Mouse (Mus musculus): Measurements from ENCODE around the gene Tfap4. TPM values are rescaled to one million over a fixed set of nuclear protein-coding genes. Genes with fewer than 3 reads are reported as not detected.

The Tfap4 gene
- total RNA-seq, 2 experiments from 2014 or later = 4.4 to 4.6 TPM

Other genes with a start within 250 kb of the Tfap4 start
- gene Adcy9, start 139.4 kb downstream of the Tfap4 start, total RNA-seq (2021) = 10 to 100 TPM; 25.5 to 25.7 TPM
- 1,000 to 10,000 TPM in 1 of 2 experiments, 100 to 1,000 TPM in 1; 873 to 1,040 TPM for gene Srl, start 18.0 kb downstream of the Tfap4 start, total RNA-seq (2021)
- 10 to 100 TPM; 16.0 to 16.7 TPM for gene Glis2, start 34.9 kb upstream of the Tfap4 start, total RNA-seq (2021)
- gene Pam16, start 65.1 kb upstream of the Tfap4 start, total RNA-seq (2021) = 100 to 1,000 TPM; 134 to 150 TPM
- gene Vasn, start 80.1 kb upstream of the Tfap4 start, total RNA-seq (2021) = 10 to 100 TPM in 1 of 2 experiments, 1 to 10 TPM in 1; 9.2 to 11.0 TPM
- 100 to 1,000 TPM; 143 to 164 TPM for gene Dnaja3, start 80.1 kb upstream of the Tfap4 start, total RNA-seq (2021)
- 10 to 100 TPM; 13.0 to 13.7 TPM for gene Coro7, start 119.9 kb upstream of the Tfap4 start, total RNA-seq (2021)
- gene Nmral1, start 159.5 kb upstream of the Tfap4 start, total RNA-seq (2021) = 1 to 10 TPM; 2.8 to 3.4 TPM
- 10 to 100 TPM; 72.2 to 88.2 TPM for gene Hmox2, start 166.5 kb upstream of the Tfap4 start, total RNA-seq (2021)
- 10 to 100 TPM; 59.0 to 66.1 TPM for gene Cdip1, start 230.4 kb upstream of the Tfap4 start, total RNA-seq (2021)